Mouse (Mus musculus) liver, embryonic 14.5 days (tissue): ENCODE data around the gene Fbxl18. TPM values are rescaled to one million over a fixed set of nuclear protein-coding genes. Genes with fewer than 3 reads are reported as not detected.
A peak's percentile ranks its signal among the peaks of the same experiment; 100 is the strongest.

Source experiments
- ATAC-seq: fragments of 200-750 bp; cut with Nextera tagmentation; 2 replicates; pipeline ENCODE4 v1.8.0; 2017; ENCODE audit warnings: moderate number of reproducible peaks, mild to moderate bottlenecking, moderate library complexity; ENCODE audit not compliant: insufficient read depth
- DNase-seq, 3 experiments: peaks; one replicate each; pipeline ENCODE4 v3.0.0-alpha.2; 2012 to 2013; ENCODE audit warnings: low read depth in 3 of 3, low spot score in 3 of 3
- H3K27ac ChIP-seq: fragments of 300-500 bp; sonication (generic); 2 replicates; pipeline ENCODE4 v1.5.1; 2014; ENCODE audit warnings: moderate library complexity, mild to moderate bottlenecking, control low read depth, inconsistent platforms
- H3K27me3 ChIP-seq: fragments of 300-500 bp; sonication (generic); 2 replicates; pipeline ENCODE4 v1.6.1; 2014; ENCODE audit warnings: mild to moderate bottlenecking, low read length, moderate library complexity; ENCODE audit not compliant: control insufficient read depth, insufficient read depth
- H3K36me3 ChIP-seq: fragments of 300-500 bp; sonication (generic); replicated peaks from 2 replicates; pipeline ENCODE4 v1.6.1; 2014; ENCODE audit warnings: low read depth; ENCODE audit not compliant: control insufficient read depth, insufficient read depth
- H3K4me1 ChIP-seq, 2 experiments: fragments of 200-500 bp in 1 of 2; fragments of 300-500 bp in 1 of 2; sonication (generic) in 1 of 2; replicated peaks; 2 replicates each; pipeline ENCODE4 v1.6.1; 2012 to 2014; ENCODE audit warnings: antibody characterized with exemption in 1 of 2, inconsistent platforms in 1 of 2, low read length in 1 of 2; ENCODE audit not compliant: control insufficient read depth in 2 of 2, insufficient read depth in 2 of 2
- H3K4me2 ChIP-seq: fragments of 300-500 bp; sonication (generic); 2 replicates; pipeline ENCODE4 v1.6.1; 2014; ENCODE audit warnings: low read depth, mild to moderate bottlenecking, control low read depth, moderate library complexity
- H3K4me3 ChIP-seq, 2 experiments: fragments of 200-500 bp in 1 of 2; fragments of 300-500 bp in 1 of 2; sonication (generic) in 1 of 2; 2 replicates each; pipeline ENCODE4 v1.5.1; 2012 to 2014; ENCODE audit warnings: low read depth in 2 of 2, low read length in 2 of 2, mild to moderate bottlenecking in 2 of 2, control low read depth in 1 of 2, inconsistent platforms in 1 of 2, moderate library complexity in 1 of 2; ENCODE audit not compliant: insufficient read depth in 1 of 2
- H3K9ac ChIP-seq: fragments of 300-500 bp; sonication (generic); replicated peaks from 2 replicates; pipeline ENCODE4 v1.6.1; 2014; ENCODE audit warnings: mild to moderate bottlenecking, control low read depth, moderate library complexity
- H3K9me3 ChIP-seq: fragments of 300-500 bp; sonication (generic); 2 replicates; pipeline ENCODE4 v1.6.1; 2016; ENCODE audit warnings: low read length, mixed read lengths; ENCODE audit not compliant: control insufficient read depth
- CTCF ChIP-seq: IDR thresholded peaks from 2 replicates; pipeline ENCODE4 v1.5.1; 2016; ENCODE audit warnings: antibody characterized with exemption, low read depth, control low read depth
- EP300 ChIP-seq: IDR thresholded peaks from 2 replicates; pipeline ENCODE4 v1.6.1; 2016; ENCODE audit warnings: antibody characterized with exemption, low read depth
- WGBS: fragments of 180-500 bp; shearing (Covaris S2); extraction: QIAGEN DNeasy Blood & Tissue Kit; methylation state at CpG from one replicate; pipeline ENCODE4 v1.1.7; 2014; ENCODE audit not compliant: insufficient replicate concordance; 5-methylcytosine and 5-hydroxymethylcytosine counted together
- polyA plus RNA-seq, 2 experiments: library from polyadenylated mRNA; depleted of rRNA in 1 of 2; stranded (reverse) in 1 of 2; unstranded in 1 of 2; fragments of >200 nt; fragmentation: Nextera tagmentation in 1 of 2; extraction: Ambion mirVana in 1 of 2; gene quantifications; 2 replicates each; pipeline versions ENCODE4 v1.2.1 to v1.2.3; 2012 to 2014

Gene Fbxl18
- polyA plus RNA-seq, 2 experiments = 1.6 to 1.9 TPM

- TF ChIP-seq CTCF = peak; percentile 69
- TF ChIP-seq EP300 = no peak
- Histone ChIP-seq H3K9me3 (no peaks in the 10 kb centered on the region), H3K27ac (peak overlapping the region; percentile 74), H3K27me3 (no peaks in the 10 kb centered on the region), H3K4me2 (peak overlapping the region; percentile 81), H3K4me1 (peaks cover 22 to 34% of the 10 kb centered on the region in 2 experiments), H3K4me3 (peak overlapping the region; percentile 44 to 48), H3K36me3 (no peaks in the 10 kb centered on the region), H3K9ac (peak overlapping the region; percentile 59)
- peak in 2 of 3 experiments; percentile 68 to 76 for DNase-seq
- ATAC-seq = peak; percentile 60
- 22% methylated on average over 13 of the region's 13 CpGs for WGBS
Measured at GRCm38 (mm10) chr5:142935642-142936335, 40.6 kb upstream of the Fbxl18 start.

- Histone ChIP-seq H3K27me3 (no peaks in the 10 kb centered on the region), H3K36me3 (no peaks in the 10 kb centered on the region), H3K4me1 (peaks cover 25 to 38% of the 10 kb centered on the region in 2 experiments), H3K9me3 (no peaks in the 10 kb centered on the region), H3K27ac (no peak overlapping the region), H3K9ac (no peak overlapping the region), H3K4me2 (no peak overlapping the region), H3K4me3 (no peak overlapping the region)
- ATAC-seq (no peak), DNase-seq (no peak)
- TF ChIP-seq EP300 = no peak
- TF ChIP-seq CTCF = no peak
- WGBS = 68% methylated on average over 8 of the region's 8 CpGs
Measured at GRCm38 (mm10) chr5:142932731-142933130, 37.5 kb upstream of the Fbxl18 start.

GRCm38 (mm10) chr5:142932084-142932685 is 37.0 kb upstream of the Fbxl18 start:
- Histone ChIP-seq H3K9me3 (no peaks in the 10 kb centered on the region), H3K36me3 (no peaks in the 10 kb centered on the region), H3K9ac (peak overlapping the region; percentile 60), H3K27me3 (no peaks in the 10 kb centered on the region), H3K4me3 (peak overlapping the region; percentile 12 to 31; a peak in 3 of 4 replicates), H3K4me1 (peaks cover 25 to 40% of the 10 kb centered on the region in 2 experiments), H3K27ac (peak overlapping the region; percentile 69), H3K4me2 (peak overlapping the region; percentile 47)
- 5% methylated on average over 9 of the region's 9 CpGs for WGBS
- ATAC-seq (peak; percentile 66), DNase-seq (peak; percentile 70 to 76 (median 75))
- TF ChIP-seq CTCF (peak; percentile 94), EP300 (peak; percentile 24; the same call in 1 of the 2 replicates)

- Histone ChIP-seq H3K27ac (peak overlapping the region; percentile 69; the same call in 1 of the 2 replicates), H3K4me3 (no peak overlapping the region)
Measured at GRCm38 (mm10) chr5:142931241-142931745, 36.1 kb upstream of the Fbxl18 start.

GRCm38 (mm10) chr5:142929400-142929752 is 34.2 kb upstream of the Fbxl18 start:
- ATAC-seq = no peak
- no peaks in the 10 kb centered on the region for H3K9me3 ChIP-seq
- no peaks in the 10 kb centered on the region for H3K27me3 ChIP-seq
- H3K27ac ChIP-seq = peak overlapping the region; percentile 59
- TF ChIP-seq EP300 (no peak), CTCF (no peak)
- 13% methylated on average over 4 of the region's 4 CpGs for WGBS
- peak overlapping the region; percentile 87 for H3K4me2 ChIP-seq
- no peaks in the 10 kb centered on the region for H3K36me3 ChIP-seq
- H3K4me1 ChIP-seq = peaks cover 29 to 50% of the 10 kb centered on the region in 2 experiments
- peak overlapping the region; percentile 57 to 63 for H3K4me3 ChIP-seq
- H3K9ac ChIP-seq = peak overlapping the region; percentile 79
- no peak for DNase-seq

More at GRCm38 (mm10) chr5:142931241-142931745, 36.1 kb upstream of the Fbxl18 start:
- peak overlapping the region; percentile 47 for H3K4me2 ChIP-seq
- peaks cover 25 to 43% of the 10 kb centered on the region in 2 experiments for H3K4me1 ChIP-seq
- DNase-seq (no peak), ATAC-seq (no peak)
- H3K9ac ChIP-seq = 0 out of 2 replicates have a peak overlapping the region, but pooled peaks have one; percentile 60
- no peak for TF ChIP-seq EP300
- TF ChIP-seq CTCF = no peak
- H3K36me3 ChIP-seq = no peaks in the 10 kb centered on the region
- no peaks in the 10 kb centered on the region for H3K9me3 ChIP-seq
- 86% methylated on average over 9 of the region's 9 CpGs for WGBS
- no peaks in the 10 kb centered on the region for H3K27me3 ChIP-seq
